Mouse (Mus musculus) kidney, adult 18-20 months (tissue): ENCODE measurements around the gene Prss57.

Experiments
- DNase-seq: peaks from one replicate; pipeline ENCODE4 v3.0.0; 2021

The Prss57 gene

DNA sequence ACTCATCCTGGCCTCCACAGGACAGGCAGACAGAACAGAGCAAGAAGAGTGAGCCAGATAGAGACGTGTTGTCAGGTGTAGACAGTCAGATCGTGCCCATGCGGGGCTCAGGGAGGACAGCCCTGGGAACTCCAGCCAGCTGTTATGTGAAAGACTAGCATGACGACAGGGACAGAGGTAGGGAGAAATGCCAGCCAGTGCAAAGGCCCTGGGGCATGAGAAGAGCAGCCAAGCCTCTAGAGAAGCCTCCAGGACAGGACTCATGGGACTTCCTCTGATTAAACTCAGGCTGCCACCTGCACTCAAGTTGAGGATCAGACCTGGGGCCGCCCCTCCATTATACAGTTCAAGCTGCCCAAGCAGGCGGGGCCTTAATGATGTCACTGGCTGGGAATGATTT, 42.3 kb downstream of the Prss57 start:
- DNase-seq: no peak

DNA sequence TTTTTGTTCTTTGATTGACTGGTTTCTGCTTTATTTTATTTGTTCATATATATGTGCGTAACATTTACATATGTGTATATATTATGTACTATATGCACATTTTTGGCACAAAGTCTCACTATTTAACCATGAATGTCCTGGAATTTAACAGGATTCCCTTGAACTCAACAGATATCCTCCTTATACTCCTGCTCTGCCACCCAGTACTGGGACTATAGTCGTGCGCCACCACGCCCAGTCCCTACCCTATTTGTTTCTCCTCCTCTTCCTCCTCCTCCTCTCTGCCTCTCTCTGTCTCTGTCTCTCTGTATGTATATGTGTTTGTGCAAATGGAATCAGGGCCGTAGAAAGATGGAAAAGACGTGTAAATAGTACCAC, 44.0 kb downstream of the Prss57 start:
- DNase-seq: no peak

DNA sequence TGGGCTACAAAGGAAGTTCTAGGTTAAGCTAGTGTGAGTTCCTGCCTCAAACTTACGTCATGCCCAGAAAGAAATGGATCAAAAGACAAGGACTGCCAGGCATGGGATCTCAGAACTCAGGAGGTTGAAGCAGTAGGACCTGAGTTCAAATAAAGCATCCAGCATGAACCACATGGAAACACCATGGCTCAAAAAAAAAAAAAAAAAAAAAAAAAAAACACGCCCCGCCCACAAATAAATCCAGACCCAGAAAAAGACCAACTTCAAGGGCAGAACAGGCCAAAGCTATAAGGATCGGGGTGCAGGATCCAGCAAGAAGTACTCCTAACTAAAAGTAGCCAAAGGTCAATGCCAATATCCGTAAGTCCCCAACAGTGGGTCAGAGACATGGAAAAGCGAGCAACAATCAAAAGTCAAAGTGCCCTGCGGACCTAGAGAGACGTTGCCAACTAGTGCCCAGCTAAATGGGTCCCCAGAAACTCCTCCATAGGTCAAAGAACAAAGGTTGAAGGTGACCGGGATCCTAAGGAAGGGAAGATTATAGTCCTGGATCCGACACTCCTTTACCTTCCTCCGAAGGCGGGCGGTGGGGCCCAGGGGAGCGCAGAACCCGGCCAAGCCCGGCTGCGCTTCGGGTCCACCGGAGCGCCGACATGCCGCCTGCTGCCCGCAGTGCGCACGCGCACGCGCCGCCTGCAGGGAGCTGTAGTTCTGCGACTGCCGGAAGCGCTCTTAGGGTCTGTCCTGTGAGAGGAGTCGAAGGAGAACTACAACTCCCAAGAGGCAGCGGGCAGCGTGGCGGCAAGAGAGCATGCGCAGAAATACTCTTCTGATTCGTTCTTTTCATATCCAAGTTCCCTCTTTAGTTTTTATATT, 44.6 kb downstream of the Prss57 start, which contains the start of gene Polrmt:
Gene Polrmt, minus strand, starts transcription at position 684 of the 876 bp plus-strand sequence.
- DNase-seq: peak; percentile 94

DNA sequence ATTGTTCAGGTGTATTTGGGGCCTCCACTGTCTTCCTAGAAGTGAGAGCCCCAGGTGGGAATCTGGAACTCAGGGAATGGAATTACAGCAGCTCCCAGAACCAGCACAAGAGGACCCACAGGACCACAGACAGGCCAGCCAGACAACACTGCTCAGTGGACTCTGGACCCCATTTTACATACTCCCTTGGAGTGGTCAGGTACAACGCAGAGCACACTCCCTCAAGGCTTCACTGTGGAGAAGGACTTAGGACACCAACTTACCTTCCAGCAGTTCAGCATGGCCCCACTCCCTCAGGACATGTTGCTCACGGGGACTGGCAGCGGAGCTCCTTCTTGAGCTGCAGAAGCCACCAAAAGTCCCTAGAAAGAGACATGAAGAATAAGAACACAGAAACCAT, 45.4 kb downstream of the Prss57 start:
- DNase-seq: no peak

DNA sequence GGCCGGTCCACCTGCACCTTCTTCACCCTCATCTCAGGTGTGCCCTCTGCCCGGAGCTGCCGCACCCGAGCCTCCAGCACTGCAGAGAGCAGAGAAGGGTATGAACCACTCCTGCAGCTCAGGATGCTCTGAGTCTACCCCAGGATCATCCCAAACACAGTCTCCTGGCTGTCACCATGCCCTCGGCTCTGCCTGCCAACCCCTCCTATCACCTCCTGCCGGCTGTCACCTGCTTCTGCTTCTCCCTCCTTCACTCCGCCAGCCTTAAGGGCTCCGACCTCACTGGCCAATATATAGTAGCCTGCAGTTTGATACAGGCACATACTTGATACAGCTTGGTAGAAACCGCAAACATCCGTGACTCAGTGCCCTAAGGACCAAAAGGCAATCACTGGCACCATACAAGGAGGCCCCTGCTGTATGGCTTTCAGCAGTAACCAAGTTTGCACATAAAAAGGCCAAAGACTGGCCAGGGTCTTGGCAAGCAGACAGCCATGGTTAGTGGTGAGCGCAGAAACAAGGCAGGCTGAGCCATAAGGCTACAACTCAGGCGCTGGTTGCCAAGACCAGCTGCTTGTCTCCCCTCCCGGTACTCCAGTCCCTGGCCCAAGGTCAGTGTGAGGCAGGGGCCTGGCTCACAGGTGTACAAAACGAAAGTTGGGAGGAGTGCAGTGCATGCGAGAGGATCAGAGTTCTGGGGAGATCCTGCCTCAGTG, 47.0 kb downstream of the Prss57 start:
- DNase-seq: no peak

DNA sequence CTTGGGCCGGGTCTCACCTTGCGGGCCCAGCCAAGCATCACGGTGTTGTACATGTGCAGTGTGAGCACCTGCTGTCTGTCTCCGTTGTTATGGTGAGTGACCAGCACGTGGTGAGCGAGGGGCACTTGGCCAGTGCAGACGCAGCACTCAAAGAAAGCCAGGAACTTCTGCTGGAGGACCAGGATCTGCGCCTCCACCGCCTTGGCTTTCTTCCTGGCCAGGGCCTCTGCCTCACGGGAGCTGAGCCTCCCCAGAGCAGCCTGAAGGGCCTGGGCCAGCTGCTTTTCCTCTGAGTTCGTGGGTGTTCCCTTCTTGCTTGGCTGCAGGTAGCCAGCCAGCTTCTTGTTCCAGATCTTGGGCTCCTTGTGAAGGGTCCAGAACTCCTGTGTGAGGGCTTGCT, 47.6 kb downstream of the Prss57 start:
- no peak for DNase-seq

DNA sequence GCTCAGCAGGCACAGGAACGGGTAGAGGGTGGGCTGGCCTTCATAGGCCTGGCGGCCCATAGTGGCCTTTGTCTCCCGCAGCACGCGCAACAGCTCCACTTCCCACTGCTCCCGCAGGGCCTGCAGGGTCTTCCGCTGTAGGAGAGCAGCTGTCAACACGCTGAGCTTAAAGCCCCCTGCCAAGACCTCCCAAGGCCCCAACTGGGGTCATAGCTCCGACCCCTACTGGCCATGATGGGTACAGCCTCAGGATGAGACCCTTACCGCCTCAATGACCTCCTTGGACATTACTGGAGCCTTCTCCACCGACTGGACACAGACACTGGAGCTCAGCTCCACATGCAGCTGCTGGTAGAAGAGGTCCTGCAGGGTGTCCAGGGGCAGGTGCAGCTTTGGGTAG, 49.9 kb downstream of the Prss57 start:
- no peak for DNase-seq

DNA sequence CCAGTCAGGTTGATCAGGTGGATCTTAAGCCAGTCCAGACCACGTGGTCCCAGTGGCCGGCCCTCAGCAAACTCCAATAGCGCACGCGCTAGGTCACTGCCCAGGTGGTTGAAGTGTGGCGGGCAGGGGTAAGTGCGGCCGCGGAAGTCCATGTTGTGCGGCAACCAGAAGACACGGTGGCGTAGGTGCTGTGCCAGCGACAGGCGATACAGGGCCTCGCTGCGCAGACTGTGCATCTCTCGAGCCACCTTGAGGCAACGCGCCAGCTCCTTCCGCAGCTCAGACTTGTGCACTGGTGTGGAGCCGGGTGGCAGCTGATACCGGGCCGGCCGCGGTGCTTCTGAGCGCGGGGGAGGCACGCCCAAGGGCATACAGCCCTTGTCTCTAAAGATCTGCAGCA, 51.5 kb downstream of the Prss57 start:
- no peak for DNase-seq

DNA sequence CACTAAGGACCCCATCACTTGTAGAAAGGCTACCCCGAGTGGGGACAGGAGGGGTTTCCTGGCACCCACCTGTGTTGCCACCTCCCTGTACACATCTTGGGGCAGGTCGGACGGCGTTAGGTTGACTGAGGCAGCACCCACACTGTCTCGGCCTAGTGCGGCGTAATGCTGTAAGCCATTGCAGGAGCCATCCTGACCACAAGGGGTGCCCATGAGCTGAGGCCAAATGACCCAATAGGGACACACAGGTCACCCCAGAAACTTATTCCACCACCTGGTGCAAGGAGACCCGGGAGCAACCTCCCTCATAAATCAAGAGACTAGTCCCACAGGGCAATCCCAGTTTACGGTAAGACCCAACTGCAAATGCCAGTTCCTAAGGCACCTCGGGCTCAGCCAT, 52.5 kb downstream of the Prss57 start:
- peak; percentile 28 for DNase-seq

DNA sequence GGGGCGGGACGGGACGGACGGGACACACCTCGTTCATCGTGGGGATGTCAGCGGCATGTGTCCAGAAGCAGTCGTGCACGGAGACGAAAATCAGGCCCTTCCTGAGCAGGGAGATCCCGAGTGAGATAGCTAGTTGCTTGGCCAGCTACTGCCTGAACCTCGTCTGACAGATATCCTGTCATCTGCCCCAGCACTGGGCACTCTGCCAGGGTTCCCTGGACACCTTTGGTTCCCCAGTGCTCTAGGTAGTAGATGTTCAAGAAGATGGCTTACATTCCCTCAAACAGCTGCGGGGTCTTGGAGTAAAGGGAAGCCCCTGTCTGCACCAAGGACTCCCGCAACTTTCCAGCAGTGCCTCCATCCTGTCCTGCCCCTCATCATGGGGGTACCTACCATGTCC, 54.1 kb downstream of the Prss57 start:
- no peak for DNase-seq

DNA sequence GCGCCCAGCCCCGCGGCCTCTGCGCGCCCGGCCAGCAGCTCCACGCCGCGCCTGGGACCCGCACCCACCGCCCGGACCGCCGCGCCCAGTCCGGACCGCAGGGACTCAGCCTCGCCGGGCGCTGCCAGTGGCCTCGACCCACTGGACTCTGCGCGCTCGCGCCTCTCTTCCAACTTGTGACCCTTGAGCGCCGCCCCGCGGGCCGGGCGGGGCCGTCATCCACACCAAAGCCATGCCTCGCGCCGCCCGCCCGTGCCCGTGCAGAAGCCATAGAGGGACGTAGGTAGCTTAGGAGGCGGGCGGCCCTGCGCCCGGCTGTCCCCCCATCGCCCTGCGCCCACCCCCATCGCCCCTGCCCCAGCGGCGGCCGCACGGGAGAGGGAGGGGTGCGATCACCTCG, 55.4 kb downstream of the Prss57 start:
- no peak for DNase-seq

DNA sequence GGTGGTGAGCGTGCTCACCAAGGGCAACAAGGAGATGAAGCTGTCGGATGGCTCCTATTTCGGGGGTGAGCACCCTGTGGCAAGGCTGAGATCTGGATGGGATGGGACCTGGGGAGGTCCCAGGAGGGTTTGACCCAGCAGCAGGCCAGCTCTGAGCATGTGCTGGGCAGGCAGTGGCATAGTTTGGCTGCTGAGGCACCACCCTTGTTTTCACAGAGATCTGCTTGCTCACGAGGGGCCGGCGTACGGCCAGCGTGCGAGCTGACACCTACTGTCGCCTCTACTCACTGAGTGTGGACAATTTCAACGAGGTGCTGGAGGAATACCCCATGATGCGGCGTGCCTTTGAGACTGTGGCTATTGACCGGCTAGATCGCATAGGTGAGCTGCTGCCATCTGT, 56.9 kb downstream of the Prss57 start:
- no peak for DNase-seq

DNA sequence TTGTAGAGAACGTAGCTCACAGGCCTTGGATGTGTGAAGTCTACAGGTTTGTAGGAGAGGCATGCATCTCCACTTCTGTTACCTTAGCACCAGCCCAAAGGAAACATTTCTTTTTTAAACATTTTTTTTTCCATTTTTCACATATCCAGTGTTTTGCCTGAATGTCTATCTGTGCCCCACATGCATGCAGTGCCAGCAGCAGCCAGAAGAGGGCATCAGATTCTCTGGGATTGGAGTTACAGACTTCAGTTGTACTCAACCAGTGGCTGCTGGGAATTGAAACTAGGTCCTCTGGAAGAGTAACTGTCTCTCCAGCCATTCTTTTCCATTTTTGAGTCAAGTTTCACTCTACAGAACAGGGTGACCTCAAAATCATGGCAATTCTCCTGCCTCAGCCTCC, 58.3 kb downstream of the Prss57 start:
- DNase-seq: peak; percentile 58
